Mouse (Mus musculus): ENCODE measurements at regions not wholly inside any gene's neighbourhood (a gene's known extent, or its start where the extent isn't known, plus 50 kb on each side); places are given as distances from the start of the nearest gene placed in this dataset.

DNA sequence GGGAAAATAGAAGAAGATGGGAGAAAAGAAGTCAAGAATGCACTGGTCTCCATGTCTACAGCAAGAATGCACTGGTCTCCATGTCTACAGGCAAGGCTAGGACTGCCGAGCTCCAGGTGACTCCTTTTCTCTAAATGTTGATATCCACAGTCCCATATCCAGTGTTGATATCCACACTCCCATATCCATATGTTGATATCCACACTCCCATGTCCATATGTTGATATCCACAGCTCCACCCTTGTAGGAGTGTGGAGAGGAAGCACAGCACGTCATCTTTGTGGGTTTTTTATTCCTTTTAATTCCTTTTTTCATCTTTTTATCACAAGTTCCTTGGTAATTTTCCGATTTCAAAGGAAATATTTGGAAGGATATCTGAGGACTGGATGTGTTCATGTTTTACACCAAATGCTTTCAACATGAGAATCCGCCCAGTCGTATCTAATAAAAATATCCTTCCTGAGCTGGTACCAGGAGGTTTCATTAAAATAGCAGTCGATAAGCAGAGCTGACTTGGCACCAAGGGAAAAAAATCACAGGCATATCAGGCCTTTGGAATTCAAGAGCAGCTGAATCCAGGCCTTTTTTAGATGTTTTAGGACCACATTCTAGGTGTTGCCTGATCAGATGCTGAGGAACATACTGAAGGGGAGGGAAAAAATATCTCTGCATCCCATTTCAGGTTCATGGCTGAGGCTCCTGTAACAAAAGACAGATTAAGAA is 653.7 kb upstream of the Cdh11 start:
- H3K36me3 ChIP-seq (replicated peaks; ENCODE audit: control insufficient read depth, insufficient read depth, low read depth, low read length): no peaks in the 10 kb centered on the region
- H3K4me2 ChIP-seq (ENCODE audit: low read depth, low read length): no peak overlapping the region
- H3K27me3 ChIP-seq (ENCODE audit: control insufficient read depth, insufficient read depth, low read length): no peaks in the 10 kb centered on the region
- no peak overlapping the region for H3K9ac ChIP-seq (replicated peaks; ENCODE audit: low read length)
- no peaks in the 10 kb centered on the region for H3K9me3 ChIP-seq (replicated peaks; ENCODE audit: control insufficient read depth, low read length)
- H3K4me3 ChIP-seq (ENCODE audit: low read depth, low read length): no peak overlapping the region
- 92% methylated on average over 6 of the region's 6 CpGs for WGBS
- ATAC-seq (replicated peaks; ENCODE audit: insufficient number of reproducible peaks, low FRiP score, low TSS enrichment, low read depth): no peak
- H3K4me1 ChIP-seq (ENCODE audit: control insufficient read depth, insufficient read depth, low read length): no peaks in the 10 kb centered on the region
- no peak for DNase-seq (ENCODE audit: low spot score)
- no peak overlapping the region for H3K27ac ChIP-seq (replicated peaks; ENCODE audit: low read depth, low read length)

GRCm38 (mm10) chr8:103441163-103441562 is 655.7 kb upstream of the Cdh11 start:
- DNase-seq (ENCODE audit: low spot score) (peak; percentile 57), ATAC-seq (replicated peaks; ENCODE audit: insufficient number of reproducible peaks, low FRiP score, low TSS enrichment, low read depth) (no peak)
- Histone ChIP-seq H3K4me2 (ENCODE audit: low read depth, low read length) (no peak overlapping the region), H3K27ac (replicated peaks; ENCODE audit: low read depth, low read length) (no peak overlapping the region), H3K4me1 (ENCODE audit: control insufficient read depth, insufficient read depth, low read length) (no peaks in the 10 kb centered on the region), H3K36me3 (replicated peaks; ENCODE audit: control insufficient read depth, insufficient read depth, low read depth, low read length) (no peaks in the 10 kb centered on the region), H3K4me3 (ENCODE audit: low read depth, low read length) (no peak overlapping the region), H3K9ac (replicated peaks; ENCODE audit: low read length) (no peak overlapping the region), H3K27me3 (ENCODE audit: control insufficient read depth, insufficient read depth, low read length) (no peaks in the 10 kb centered on the region), H3K9me3 (replicated peaks; ENCODE audit: control insufficient read depth, low read length) (no peaks in the 10 kb centered on the region)
- 75% methylated on average over 5 of the region's 5 CpGs for WGBS

- DNase-seq (ENCODE audit: low spot score): peak; percentile 56
- WGBS: 12% methylated on average over 6 of the region's 6 CpGs
- H3K36me3 ChIP-seq (replicated peaks; ENCODE audit: control insufficient read depth, insufficient read depth, low read depth, low read length): no peaks in the 10 kb centered on the region
- H3K9ac ChIP-seq (replicated peaks; ENCODE audit: low read length): no peak overlapping the region
- H3K27ac ChIP-seq (replicated peaks; ENCODE audit: low read depth, low read length): no peak overlapping the region
- H3K27me3 ChIP-seq (ENCODE audit: control insufficient read depth, insufficient read depth, low read length): no peaks in the 10 kb centered on the region
- ATAC-seq (replicated peaks; ENCODE audit: insufficient number of reproducible peaks, low FRiP score, low TSS enrichment, low read depth): no peak
- no peaks in the 10 kb centered on the region for H3K9me3 ChIP-seq (replicated peaks; ENCODE audit: control insufficient read depth, low read length)
- H3K4me3 ChIP-seq (ENCODE audit: low read depth, low read length): no peak overlapping the region
- no peak overlapping the region for H3K4me2 ChIP-seq (ENCODE audit: low read depth, low read length)
- H3K4me1 ChIP-seq (ENCODE audit: control insufficient read depth, insufficient read depth, low read length): no peaks in the 10 kb centered on the region
Measured at GRCm38 (mm10) chr8:103442420-103443125, 657.1 kb upstream of the Cdh11 start.

- Histone ChIP-seq H3K4me3 (ENCODE audit: low read depth, low read length) (no peak overlapping the region), H3K9ac (replicated peaks; ENCODE audit: low read length) (no peak overlapping the region), H3K27ac (replicated peaks; ENCODE audit: low read depth, low read length) (no peak overlapping the region), H3K36me3 (replicated peaks; ENCODE audit: control insufficient read depth, insufficient read depth, low read depth, low read length) (no peaks in the 10 kb centered on the region), H3K4me2 (ENCODE audit: low read depth, low read length) (no peak overlapping the region), H3K27me3 (ENCODE audit: control insufficient read depth, insufficient read depth, low read length) (no peaks in the 10 kb centered on the region), H3K4me1 (ENCODE audit: control insufficient read depth, insufficient read depth, low read length) (no peaks in the 10 kb centered on the region), H3K9me3 (replicated peaks; ENCODE audit: control insufficient read depth, low read length) (no peaks in the 10 kb centered on the region)
- DNase-seq (ENCODE audit: low spot score): no peak
- no peak for ATAC-seq (replicated peaks; ENCODE audit: insufficient number of reproducible peaks, low FRiP score, low TSS enrichment, low read depth)
- 70% methylated on average over 7 of the region's 7 CpGs for WGBS
Measured at GRCm38 (mm10) chr8:103444577-103444976, 656.8 kb upstream of the Cdh5 start.

- 78% methylated on average over 2 of the region's 2 CpGs for WGBS
- ATAC-seq (replicated peaks; ENCODE audit: insufficient number of reproducible peaks, low FRiP score, low TSS enrichment, low read depth): no peak
Measured at GRCm38 (mm10) chr8:103445378-103445777, 656.0 kb upstream of the Cdh5 start.

DNA sequence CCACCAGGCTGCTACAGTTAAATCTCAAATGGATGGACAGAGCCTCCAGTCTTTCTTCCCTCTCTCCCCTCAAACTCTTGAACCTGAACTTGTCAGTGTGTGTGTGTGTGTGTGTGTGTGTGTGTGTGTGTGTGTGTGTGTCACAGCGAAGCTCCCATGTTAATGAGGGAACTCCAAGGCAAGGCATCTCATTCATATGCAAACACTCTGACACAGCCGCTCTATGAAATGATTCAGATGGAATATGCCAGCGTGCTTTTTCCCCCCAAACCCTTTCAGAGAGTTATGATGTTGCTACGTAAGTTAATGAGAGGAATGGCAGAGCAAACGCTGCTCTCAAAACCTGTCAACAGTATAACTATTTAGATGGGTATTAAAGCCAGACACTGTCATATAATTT is 653.5 kb upstream of the Cdh5 start:
- Histone ChIP-seq H3K4me1 (ENCODE audit: control insufficient read depth, insufficient read depth, low read length) (no peaks in the 10 kb centered on the region), H3K4me3 (ENCODE audit: low read depth, low read length) (no peak overlapping the region), H3K36me3 (replicated peaks; ENCODE audit: control insufficient read depth, insufficient read depth, low read depth, low read length) (no peaks in the 10 kb centered on the region), H3K27ac (replicated peaks; ENCODE audit: low read depth, low read length) (no peak overlapping the region), H3K27me3 (ENCODE audit: control insufficient read depth, insufficient read depth, low read length) (no peaks in the 10 kb centered on the region), H3K9ac (replicated peaks; ENCODE audit: low read length) (no peak overlapping the region), H3K4me2 (ENCODE audit: low read depth, low read length) (no peak overlapping the region), H3K9me3 (replicated peaks; ENCODE audit: control insufficient read depth, low read length) (no peaks in the 10 kb centered on the region)
- WGBS: 88% methylated on average over 5 of the region's 5 CpGs
- no peak for DNase-seq (ENCODE audit: low spot score)
- no peak for ATAC-seq (replicated peaks; ENCODE audit: insufficient number of reproducible peaks, low FRiP score, low TSS enrichment, low read depth)

More at GRCm38 (mm10) chr8:103445378-103445777, 656.0 kb upstream of the Cdh5 start:
- Histone ChIP-seq H3K36me3 (replicated peaks; ENCODE audit: control insufficient read depth, insufficient read depth, low read depth, low read length) (no peaks in the 10 kb centered on the region), H3K27me3 (ENCODE audit: control insufficient read depth, insufficient read depth, low read length) (no peaks in the 10 kb centered on the region), H3K9ac (replicated peaks; ENCODE audit: low read length) (no peak overlapping the region), H3K4me2 (ENCODE audit: low read depth, low read length) (no peak overlapping the region), H3K9me3 (replicated peaks; ENCODE audit: control insufficient read depth, low read length) (no peaks in the 10 kb centered on the region), H3K4me3 (ENCODE audit: low read depth, low read length) (no peak overlapping the region), H3K27ac (replicated peaks; ENCODE audit: low read depth, low read length) (no peak overlapping the region), H3K4me1 (ENCODE audit: control insufficient read depth, insufficient read depth, low read length) (no peaks in the 10 kb centered on the region)
- no peak for DNase-seq (ENCODE audit: low spot score)

DNA sequence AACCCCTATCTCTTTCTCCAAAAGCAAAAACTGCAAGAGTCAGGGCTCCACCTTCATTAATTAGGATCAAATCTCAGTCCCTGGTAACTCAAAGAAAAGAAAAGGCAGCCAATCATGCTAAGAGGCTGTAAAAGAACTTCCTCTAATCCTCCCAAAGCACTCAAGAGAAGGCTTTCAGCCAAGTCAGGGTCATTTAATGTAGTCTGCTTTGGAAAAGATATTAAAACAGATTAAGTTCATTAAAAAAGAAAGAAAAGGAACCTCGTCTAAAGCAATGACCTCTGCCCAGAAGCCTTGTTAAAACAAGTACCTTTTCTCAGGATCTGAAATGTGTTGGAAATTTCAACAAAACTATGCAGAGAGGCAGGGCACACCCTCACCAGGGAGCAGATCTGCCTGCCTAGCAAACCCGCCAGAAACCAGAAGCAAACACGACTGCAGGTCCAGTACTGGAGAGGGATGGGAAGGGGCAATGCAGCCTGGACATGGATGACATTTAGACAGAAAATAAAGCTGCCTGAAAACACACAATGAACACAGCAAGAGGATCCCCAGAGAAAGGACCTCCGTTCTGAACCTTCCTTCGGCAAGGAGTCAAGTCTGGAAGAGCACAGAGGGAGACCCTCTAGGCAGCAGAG is 649.9 kb upstream of the Cdh5 start:
- Histone ChIP-seq H3K27me3 (ENCODE audit: control insufficient read depth, insufficient read depth, low read length) (no peaks in the 10 kb centered on the region), H3K4me3 (ENCODE audit: low read depth, low read length) (no peak overlapping the region), H3K9ac (replicated peaks; ENCODE audit: low read length) (no peak overlapping the region), H3K36me3 (replicated peaks; ENCODE audit: control insufficient read depth, insufficient read depth, low read depth, low read length) (no peaks in the 10 kb centered on the region), H3K4me2 (ENCODE audit: low read depth, low read length) (no peak overlapping the region), H3K4me1 (ENCODE audit: control insufficient read depth, insufficient read depth, low read length) (no peaks in the 10 kb centered on the region), H3K9me3 (replicated peaks; ENCODE audit: control insufficient read depth, low read length) (no peaks in the 10 kb centered on the region), H3K27ac (replicated peaks; ENCODE audit: low read depth, low read length) (no peak overlapping the region)
- DNase-seq (ENCODE audit: low spot score) (no peak), ATAC-seq (replicated peaks; ENCODE audit: insufficient number of reproducible peaks, low FRiP score, low TSS enrichment, low read depth) (no peak)
- WGBS: 49% methylated on average over 5 of the region's 5 CpGs

DNA sequence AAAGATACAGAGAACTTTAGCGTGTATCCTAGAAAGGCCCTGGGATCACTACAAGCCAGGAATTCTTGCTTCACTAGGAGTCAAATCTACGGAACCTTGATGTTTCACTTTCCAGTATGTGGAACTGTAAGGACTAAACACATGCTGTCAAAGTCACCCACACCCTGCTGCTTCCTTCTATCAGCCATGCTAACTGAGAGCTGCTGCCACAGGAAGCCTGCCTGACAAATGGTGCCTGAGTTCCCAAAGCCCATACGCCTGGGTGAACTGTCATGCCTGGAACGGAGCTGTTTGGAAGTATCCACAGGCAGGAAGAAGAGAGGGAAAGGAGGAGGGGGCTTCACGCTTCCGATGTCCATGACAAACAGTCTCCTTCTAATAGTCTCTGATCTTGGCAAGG is 644.2 kb upstream of the Cdh5 start:
- Histone ChIP-seq H3K9ac (replicated peaks; ENCODE audit: low read length) (no peak overlapping the region), H3K9me3 (replicated peaks; ENCODE audit: control insufficient read depth, low read length) (no peaks in the 10 kb centered on the region)

More for the DNA sequence above, 644.2 kb upstream of the Cdh5 start:
- DNase-seq (ENCODE audit: low spot score) (no peak), ATAC-seq (replicated peaks; ENCODE audit: insufficient number of reproducible peaks, low FRiP score, low TSS enrichment, low read depth) (no peak)
- no peaks in the 10 kb centered on the region for H3K27me3 ChIP-seq (ENCODE audit: control insufficient read depth, insufficient read depth, low read length)
- no peak overlapping the region for H3K4me2 ChIP-seq (ENCODE audit: low read depth, low read length)
- no peaks in the 10 kb centered on the region for H3K4me1 ChIP-seq (ENCODE audit: control insufficient read depth, insufficient read depth, low read length)
- H3K27ac ChIP-seq (replicated peaks; ENCODE audit: low read depth, low read length): no peak overlapping the region
- WGBS: 70% methylated on average over 6 of the region's 6 CpGs
- no peaks in the 10 kb centered on the region for H3K36me3 ChIP-seq (replicated peaks; ENCODE audit: control insufficient read depth, insufficient read depth, low read depth, low read length)
- no peak overlapping the region for H3K4me3 ChIP-seq (ENCODE audit: low read depth, low read length)

Measured in embryonic facial prominence, embryonic 11.5 days (tissue).